ENCODE assay signal across 13 mouse cellular contexts in genomic region chr15:79212750-79213446, GRCm38 (mm10). TPM values are rescaled to one million over a fixed set of nuclear protein-coding genes. Genes with fewer than 3 reads are reported as not detected.
A peak's percentile ranks its signal among the peaks of the same experiment; 100 is the strongest.
DNase-seq lines count a peak whose midpoint lies in the region; ATAC-seq and TF ChIP-seq lines count a peak whose summit lies in the region.
"Had no signal": no experiment of that assay in that cellular context is flagged by ENCODE, and none has a peak within 500 bp of the region (broad histone marks: within the 10 kb centered on the region; RNA-seq: fewer than 3 reads in every experiment).

No protein-coding gene starts in this region.

- no peaks in the 10 kb centered on the region for H3K9me3 ChIP-seq in ES-Bruce4 (replicated peaks; ENCODE audit: control insufficient read depth, insufficient read depth, low read length, poor library complexity, severe bottlenecking)
- H3K9me3 ChIP-seq in ES-E14 (ENCODE audit: control insufficient read depth, insufficient read depth, low read depth, low read length): no peaks in the 10 kb centered on the region
- no peaks in the 10 kb centered on the region for H3K9me3 ChIP-seq in hindbrain, postnatal 0 days (ENCODE audit: low read length)

- peak; percentile 52 for DNase-seq in layer of hippocampus, adult 11-12 months (ENCODE audit: low spot score)
- no peak for DNase-seq in layer of hippocampus, postnatal 10 days (ENCODE audit: low spot score in 2 of 2)
- DNase-seq in ES-E14 (ENCODE audit: low read depth, low spot score): no peak
- DNase-seq in hindbrain, postnatal 0 days (ENCODE audit: low spot score): peak; percentile 21
- no peak for DNase-seq in thymus, postnatal 36 days
- no peak for DNase-seq in frontal cortex, postnatal 36 days (ENCODE audit: low spot score in 2 of 2)
- DNase-seq: cerebellum, adult 9-10 months; gastrocnemius, postnatal 36 days; liver; right cerebral cortex, postnatal 4 days had no signal

- H3K4me3 ChIP-seq in ES-Bruce4 (ENCODE audit: low read depth, low read length) (peak overlapping the region; percentile 29), ES-E14 (ENCODE audit: insufficient read depth in 1 of 2, low read depth in 1 of 2, low read length in 2 of 2, poor library complexity in 1 of 2, severe bottlenecking in 1 of 2) (peak overlapping the region; percentile 14 to 54; a peak in 3 of 4 replicates)
- no peak overlapping the region for H3K4me3 ChIP-seq in hindbrain, postnatal 0 days (ENCODE audit: low read length)
- H3K4me3 ChIP-seq: erythroblast, embryonic 14.5 days had no signal

- H3K27me3 ChIP-seq in ES-Bruce4 (ENCODE audit: control insufficient read depth, insufficient read depth, low read length, poor library complexity, severe bottlenecking): no peaks in the 10 kb centered on the region
- no peaks in the 10 kb centered on the region for H3K27me3 ChIP-seq in hindbrain, postnatal 0 days (ENCODE audit: insufficient read depth, low read length)

- WGBS in hindbrain, postnatal 0 days: 77% methylated on average over 23 of the region's 26 CpGs

- H3K9ac ChIP-seq in ES-Bruce4 (ENCODE audit: low read depth, poor library complexity, severe bottlenecking): peak overlapping the region; percentile 73
- peak overlapping the region; percentile 87 for H3K9ac ChIP-seq in ES-E14 (ENCODE audit: insufficient read depth, low read depth, low read length, poor library complexity, severe bottlenecking)
- no peak overlapping the region for H3K9ac ChIP-seq in hindbrain, postnatal 0 days (replicated peaks; ENCODE audit: low read length)

- H3K27ac ChIP-seq in ES-Bruce4 (ENCODE audit: insufficient read depth, low read length) (peak overlapping the region; percentile 48), ES-E14 (ENCODE audit: insufficient read depth, low read depth, low read length, poor library complexity, severe bottlenecking) (peak overlapping the region; percentile 87; the same call in 1 of the 2 replicates)
- H3K27ac ChIP-seq in hindbrain, postnatal 0 days: no peak overlapping the region

- H3K4me2 ChIP-seq in hindbrain, postnatal 0 days (ENCODE audit: low read depth, low read length): no peak overlapping the region

- no peak for TF ChIP-seq POLR2A in ES-Bruce4 (IDR thresholded peaks at IDR 0.05; ENCODE audit: insufficient read depth, low read length)

- H3K36me3 ChIP-seq in ES-Bruce4 (ENCODE audit: control insufficient read depth, insufficient read depth, low read length, poor library complexity, severe bottlenecking) (no peaks in the 10 kb centered on the region), ES-E14 (ENCODE audit: control insufficient read depth, insufficient read depth, low read length, poor library complexity, severe bottlenecking) (no peaks in the 10 kb centered on the region; the same call in 1 of the 2 replicates)
- no peaks in the 10 kb centered on the region for H3K36me3 ChIP-seq in hindbrain, postnatal 0 days (ENCODE audit: insufficient read depth, low read length)

- H3K4me1 ChIP-seq in ES-Bruce4 (ENCODE audit: control insufficient read depth, insufficient read depth, low read length) (peaks cover 6% of the 10 kb centered on the region), ES-E14 (ENCODE audit: control insufficient read depth in 2 of 2, insufficient read depth in 2 of 2, low read length in 2 of 2, poor library complexity in 1 of 2) (peaks cover 2 to 23% of the 10 kb centered on the region in 2 experiments; a peak in 3 of 4 replicates)
- no peaks in the 10 kb centered on the region for H3K4me1 ChIP-seq in hindbrain, postnatal 0 days (ENCODE audit: insufficient read depth, low read length)

- in situ Hi-C loops in ES-E14 (cut with MboI; ENCODE audit: low sequenced_read_pairs in 2 of 2, unreplicated experiment in 2 of 2): no loop called here

- TF ChIP-seq EP300 in ES-Bruce4 (IDR thresholded peaks at IDR 0.05; ENCODE audit: insufficient read depth, low read depth, low read length): no peak

- peak; percentile 67; the same call in 1 of the 2 replicates for ATAC-seq in hindbrain, postnatal 0 days

- TF ChIP-seq CTCF in ES-Bruce4 (IDR thresholded peaks at IDR 0.05; ENCODE audit: low read depth, low read length): no peak
- TF ChIP-seq CTCF in hindbrain, postnatal 0 days (IDR thresholded peaks at IDR 0.05; ENCODE audit: low read depth): no peak

TF ChIP-seq in ES-E14, 5 proteins besides CTCF, POLR2A, EP300 and RAD21:
- no peak for TF ChIP-seq ZNF384 (IDR thresholded peaks at IDR 0.05; ENCODE audit: low read depth, low read length)
- no peak for TF ChIP-seq CHD2 (IDR thresholded peaks at IDR 0.05; ENCODE audit: low read depth, low read length)
- no peak for TF ChIP-seq MAFK (IDR thresholded peaks at IDR 0.05; ENCODE audit: insufficient read depth, low read depth, low read length)
- TF ChIP-seq HCFC1 (IDR thresholded peaks at IDR 0.05; ENCODE audit: borderline replicate concordance, insufficient read depth, low read length): no peak
- no peak for TF ChIP-seq ZC3H11A (IDR thresholded peaks at IDR 0.05; ENCODE audit: borderline replicate concordance, low read depth, low read length)

RNA-seq across cellular contexts. Expression of gene Pick1, which starts 16.1 kb away (rescaled TPM):
- total RNA-seq in layer of hippocampus, postnatal 10 days (2021): 10 to 100 TPM; 53.0 to 55.1 TPM
- polyA plus RNA-seq in ES-Bruce4 (2011; ENCODE audit: insufficient read depth, insufficient read length, low read depth, missing spikeins): 47.8 and 48.0 TPM in 2 replicates
- total RNA-seq in ES-E14 (2012; rRNA removed): 61.0 and 85.9 TPM in 2 replicates
- 59.4 and 68.0 TPM in 2 replicates for total RNA-seq in hindbrain, postnatal 0 days (2014; rRNA removed)
- polyA plus RNA-seq in hindbrain, postnatal 0 days (2015; fragmentation: Nextera tagmentation; extraction: Ambion mirVana): 67.7 and 70.0 TPM in 2 replicates

RNA-seq across cellular contexts. Expression of gene Gm49486, which starts 16.3 kb away (rescaled TPM):
- total RNA-seq in layer of hippocampus, postnatal 10 days (2021): 1 to 10 TPM in 1 of 2 experiments, under 1 TPM in 1; 0.80 to 1.0 TPM
- polyA plus RNA-seq in ES-Bruce4 (2011; ENCODE audit: insufficient read depth, insufficient read length, low read depth, missing spikeins): 1.0 TPM in 2 replicates
- 0.16 and 0.36 TPM in 2 replicates for total RNA-seq in ES-E14 (2012; rRNA removed)
- total RNA-seq in hindbrain, postnatal 0 days (2014; rRNA removed): 0.61 and 1.7 TPM in 2 replicates
- 1.5 and 2.1 TPM in 2 replicates for polyA plus RNA-seq in hindbrain, postnatal 0 days (2015; fragmentation: Nextera tagmentation; extraction: Ambion mirVana)
- polyA plus RNA-seq: erythroblast, embryonic 14.5 days had no signal

RNA-seq across cellular contexts. Expression of gene Slc16a8, which starts 41.7 kb away (rescaled TPM):
- total RNA-seq in layer of hippocampus, postnatal 10 days (2021): under 1 TPM in 1 of 2 experiments, not detected in 1; 0.41 TPM
- not detected in 2 replicates for polyA plus RNA-seq in ES-Bruce4 (2011; ENCODE audit: insufficient read depth, insufficient read length, low read depth, missing spikeins)
- 0.58 and 0.69 TPM in 2 replicates for total RNA-seq in ES-E14 (2012; rRNA removed)
- 1.0 and 2.0 TPM in 2 replicates for total RNA-seq in hindbrain, postnatal 0 days (2014; rRNA removed)
- polyA plus RNA-seq in hindbrain, postnatal 0 days (2015; fragmentation: Nextera tagmentation; extraction: Ambion mirVana): 3.1 and 3.7 TPM in 2 replicates
- total RNA-seq: adrenal gland, adult 18-20 months had no signal
- polyA plus RNA-seq: erythroblast, embryonic 14.5 days had no signal

RNA-seq across cellular contexts. Expression of gene Sox10, which starts 47.9 kb away (rescaled TPM):
- total RNA-seq in layer of hippocampus, postnatal 10 days (2021): 10 to 100 TPM; 35.7 to 38.0 TPM
- 0.43 and 1.4 TPM in 2 replicates for polyA plus RNA-seq in ES-Bruce4 (2011; ENCODE audit: insufficient read depth, insufficient read length, low read depth, missing spikeins)
- 0.31 and 0.42 TPM in 2 replicates for total RNA-seq in ES-E14 (2012; rRNA removed)
- total RNA-seq in hindbrain, postnatal 0 days (2014; rRNA removed): 36.2 and 40.3 TPM in 2 replicates
- 14.2 and 15.2 TPM in 2 replicates for polyA plus RNA-seq in hindbrain, postnatal 0 days (2015; fragmentation: Nextera tagmentation; extraction: Ambion mirVana)
- polyA plus RNA-seq: erythroblast, embryonic 14.5 days had no signal

Comparison
In these comparisons a context has a peak if more than half of its experiments do, and no peak if none do; other contexts are left out.
1. DNase-seq: peak in layer of hippocampus, adult 11-12 months (single experiment) and hindbrain, postnatal 0 days (single experiment); none in layer of hippocampus, postnatal 10 days (0 of 2), ES-E14 (single experiment), thymus, postnatal 36 days (0 of 2) and frontal cortex, postnatal 36 days (0 of 2).